Mouse (Mus musculus) embryonic facial prominence, embryonic 12.5 days (tissue): ENCODE data around the gene Plekhg1. TPM values are rescaled to one million over a fixed set of nuclear protein-coding genes. Genes with fewer than 3 reads are reported as not detected.

Experiments
- ATAC-seq: fragments of 200-750 bp; cut with Nextera tagmentation; 2 replicates; pipeline ENCODE4 v1.8.0; 2017; ENCODE audit not compliant: insufficient number of reproducible peaks, insufficient read depth, low FRiP score, low TSS enrichment
- H3K27ac ChIP-seq: fragments of 300-500 bp; sonication (generic); 2 replicates; pipeline ENCODE4 v1.5.1; 2016; ENCODE audit warnings: mild to moderate bottlenecking
- H3K27me3 ChIP-seq: fragments of 300-500 bp; sonication (generic); 2 replicates; pipeline ENCODE4 v1.6.1; 2016; ENCODE audit warnings: mild to moderate bottlenecking, moderate library complexity
- H3K36me3 ChIP-seq: fragments of 300-500 bp; sonication (generic); 2 replicates; pipeline ENCODE4 v1.6.1; 2016; ENCODE audit warnings: mild to moderate bottlenecking
- H3K4me1 ChIP-seq: fragments of 300-500 bp; sonication (generic); 2 replicates; pipeline ENCODE4 v1.6.1; 2016
- H3K4me2 ChIP-seq: fragments of 300-500 bp; sonication (generic); replicated peaks from 2 replicates; pipeline ENCODE4 v1.6.1; 2016; ENCODE audit warnings: mild to moderate bottlenecking, moderate library complexity
- H3K4me3 ChIP-seq: fragments of 300-500 bp; sonication (generic); 2 replicates; pipeline ENCODE4 v1.5.1; 2016; ENCODE audit warnings: mild to moderate bottlenecking
- H3K9ac ChIP-seq: fragments of 300-500 bp; sonication (generic); 2 replicates; pipeline ENCODE4 v1.6.1; 2016; ENCODE audit warnings: mild to moderate bottlenecking, moderate library complexity
- H3K9me3 ChIP-seq: fragments of 300-500 bp; sonication (generic); 2 replicates; pipeline ENCODE4 v1.6.1; 2016; ENCODE audit warnings: mild to moderate bottlenecking, moderate library complexity
- WGBS: fragments of 180-500 bp; shearing (Covaris S2); methylation state at CpG from one replicate; pipeline ENCODE4 v1.1.7; 2016; 5-methylcytosine and 5-hydroxymethylcytosine counted together
- polyA plus RNA-seq: library from polyadenylated mRNA; unstranded; fragments of >200 nt; fragmentation: Nextera tagmentation; extraction: Ambion mirVana; gene quantifications from 2 replicates; pipeline ENCODE4 v1.2.1, GENCODE M21; 2016

The Plekhg1 gene
- polyA plus RNA-seq, 1 experiment from 2014 or later = 19.2 TPM

DNA sequence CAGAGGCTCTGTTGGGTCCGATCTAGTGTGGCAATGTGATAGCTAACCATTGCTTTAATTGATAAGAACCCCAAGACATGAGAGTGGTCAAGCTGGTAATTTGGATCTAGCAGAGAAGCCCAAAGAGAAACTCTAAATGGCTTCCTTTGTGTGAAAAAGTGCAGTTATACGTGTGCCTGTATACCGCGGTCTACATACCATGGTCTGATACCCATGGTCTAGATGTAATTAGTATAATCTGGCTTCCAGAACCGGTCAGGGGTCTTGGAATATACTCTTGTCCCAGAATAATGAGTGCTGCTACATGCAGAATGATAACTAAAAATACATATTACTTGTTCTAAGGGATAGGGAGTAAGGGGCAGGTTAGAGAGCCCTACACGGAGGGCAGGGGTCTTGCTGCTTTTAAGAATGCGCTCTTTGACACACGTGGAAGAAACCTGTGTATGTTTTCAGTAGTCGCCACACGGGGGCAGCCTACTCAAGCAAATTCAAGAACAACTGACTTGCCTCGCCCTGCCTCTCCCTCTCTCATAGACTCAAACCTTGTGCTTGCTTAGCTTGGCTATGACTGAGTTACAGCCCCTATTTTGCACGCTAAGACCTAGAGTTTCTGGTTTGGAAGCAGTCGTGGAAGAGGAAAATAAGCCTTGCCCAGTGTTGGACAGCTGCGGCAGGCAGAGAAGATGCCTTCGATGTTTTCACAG is 256.2 kb downstream of the Plekhg1 start:
- no peaks in the 10 kb centered on the region for H3K27me3 ChIP-seq
- H3K4me3 ChIP-seq = no peak overlapping the region
- H3K4me1 ChIP-seq = no peaks in the 10 kb centered on the region
- no peak overlapping the region for H3K9ac ChIP-seq
- no peak for ATAC-seq
- H3K4me2 ChIP-seq = no peak overlapping the region
- WGBS = 54% methylated on average over 15 of the region's 15 CpGs
- H3K9me3 ChIP-seq = no peaks in the 10 kb centered on the region
- H3K27ac ChIP-seq = no peak overlapping the region
- 0 out of 2 replicates have a peak, but pooled peaks cover 4% of the 10 kb centered on the region for H3K36me3 ChIP-seq

DNA sequence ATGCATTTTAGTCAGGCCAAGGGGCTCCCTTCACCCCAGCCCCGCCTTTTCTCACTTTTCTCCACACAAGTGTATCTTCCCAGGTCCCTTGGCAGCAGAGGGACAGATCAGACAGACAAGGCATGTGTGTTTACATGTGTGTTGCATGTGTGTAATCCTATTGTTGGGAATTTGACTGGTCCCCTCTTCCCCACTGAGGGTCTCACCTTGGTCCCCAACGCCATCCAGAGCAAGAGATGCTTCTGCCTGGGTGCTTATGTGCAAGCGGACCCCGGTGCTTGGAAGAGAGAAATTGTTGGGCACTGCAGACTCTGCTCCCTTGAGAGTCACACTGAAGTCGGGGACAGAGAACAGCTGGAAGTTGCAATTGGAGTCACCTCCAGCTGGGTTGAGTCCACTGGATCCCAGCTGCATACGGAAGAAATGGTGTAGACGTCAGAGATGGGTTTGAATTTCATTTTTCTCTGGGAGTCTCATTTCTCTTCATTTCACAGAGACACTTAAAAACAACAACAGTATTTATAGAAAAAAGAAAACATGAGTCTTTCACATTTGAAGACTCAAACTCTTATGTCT is 257.8 kb downstream of the Plekhg1 start:
- WGBS = 86% methylated on average over 7 of the region's 7 CpGs

DNA sequence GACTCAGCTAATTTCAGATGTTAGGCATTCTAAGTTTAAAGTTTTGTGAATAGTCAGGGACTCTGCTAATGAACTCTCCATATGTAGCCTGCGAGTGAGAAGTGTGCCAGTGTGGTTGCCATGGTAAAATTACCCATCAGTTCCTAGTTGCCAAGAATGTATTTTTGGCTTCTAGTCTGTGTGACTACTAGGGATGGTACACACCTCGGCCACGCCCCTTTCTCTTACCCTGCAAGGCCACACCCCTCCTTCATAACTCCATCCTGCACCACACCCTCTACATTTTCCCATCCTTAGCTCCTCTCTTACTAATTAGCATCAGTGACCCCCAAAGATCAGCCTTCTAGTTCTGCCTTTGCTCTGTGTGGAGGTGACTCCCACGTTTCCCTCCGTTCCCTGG is 262.5 kb downstream of the Plekhg1 start:
- ATAC-seq = no peak
- H3K4me1 ChIP-seq = no peaks in the 10 kb centered on the region
- H3K9ac ChIP-seq = no peak overlapping the region
- WGBS = 81% methylated on average over 5 of the region's 5 CpGs
- no peak overlapping the region for H3K27ac ChIP-seq
- H3K9me3 ChIP-seq = no peaks in the 10 kb centered on the region
- H3K4me3 ChIP-seq = no peak overlapping the region
- no peaks in the 10 kb centered on the region for H3K36me3 ChIP-seq
- H3K27me3 ChIP-seq = no peaks in the 10 kb centered on the region
- H3K4me2 ChIP-seq = no peak overlapping the region

More for the DNA sequence above, 257.8 kb downstream of the Plekhg1 start:
- H3K4me3 ChIP-seq = no peak overlapping the region
- H3K9me3 ChIP-seq = no peaks in the 10 kb centered on the region
- no peaks in the 10 kb centered on the region for H3K36me3 ChIP-seq
- no peak overlapping the region for H3K4me2 ChIP-seq
- H3K4me1 ChIP-seq = no peaks in the 10 kb centered on the region
- ATAC-seq = no peak
- no peaks in the 10 kb centered on the region for H3K27me3 ChIP-seq
- no peak overlapping the region for H3K9ac ChIP-seq
- no peak overlapping the region for H3K27ac ChIP-seq

DNA sequence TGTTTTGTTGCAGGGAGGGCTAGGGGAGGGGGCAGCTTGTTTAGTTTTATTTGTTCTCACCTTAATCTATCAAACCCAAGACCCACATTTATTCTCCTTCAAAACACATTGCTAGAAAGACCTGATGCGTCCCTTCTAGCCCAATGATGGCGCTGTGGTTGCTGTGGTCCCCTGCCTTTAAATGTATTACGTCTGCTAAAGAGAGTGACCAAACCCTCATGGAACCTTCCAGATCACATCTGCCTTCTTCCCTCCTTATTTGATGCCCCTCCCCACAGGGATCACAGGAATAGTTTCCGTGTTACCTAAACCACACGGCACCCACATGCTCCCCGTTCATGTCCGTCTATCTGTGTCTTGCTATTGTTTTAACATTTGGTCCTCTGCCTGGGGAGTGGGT is 265.0 kb downstream of the Plekhg1 start:
- H3K36me3 ChIP-seq = no peaks in the 10 kb centered on the region
- 73% methylated on average over 7 of the region's 7 CpGs for WGBS
- no peak overlapping the region for H3K4me2 ChIP-seq
- no peak overlapping the region for H3K4me3 ChIP-seq
- H3K9ac ChIP-seq = no peak overlapping the region
- no peak overlapping the region for H3K27ac ChIP-seq
- H3K27me3 ChIP-seq = no peaks in the 10 kb centered on the region
- H3K9me3 ChIP-seq = no peaks in the 10 kb centered on the region
- ATAC-seq = no peak
- H3K4me1 ChIP-seq = no peaks in the 10 kb centered on the region

DNA sequence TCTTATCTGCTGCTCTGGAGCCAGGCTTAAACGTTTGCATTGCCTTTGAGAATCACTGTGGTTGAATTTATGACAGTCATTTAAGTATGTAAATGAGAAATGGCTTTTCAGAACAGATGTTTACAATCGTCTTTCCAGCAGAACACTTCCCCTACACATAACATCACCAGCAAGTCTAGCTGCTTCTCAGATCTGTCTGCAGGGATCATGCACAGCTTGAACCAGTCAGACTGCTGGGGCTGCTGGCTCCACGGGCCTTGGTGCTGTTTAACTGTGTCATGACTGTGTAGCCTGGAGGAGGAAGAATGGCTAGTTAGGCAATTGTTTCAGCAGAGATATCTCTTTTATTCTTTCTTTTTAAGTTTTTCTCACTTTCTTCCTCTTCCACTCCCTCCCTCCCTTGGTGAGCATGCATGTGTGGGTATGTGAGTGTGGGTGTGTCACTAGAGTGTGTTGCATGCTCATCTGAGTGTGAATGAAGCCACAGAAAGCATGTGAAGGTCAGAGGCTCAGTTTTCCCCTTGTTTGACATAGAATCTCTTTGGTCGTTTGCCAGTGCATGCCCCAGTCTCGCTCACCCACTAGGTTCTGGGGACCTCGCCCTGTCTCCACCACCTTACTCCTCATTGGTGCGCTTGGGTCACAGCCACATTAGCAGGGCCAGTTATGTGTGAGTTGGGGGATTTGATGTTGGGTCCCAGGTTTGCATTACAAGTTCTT is 266.3 kb downstream of the Plekhg1 start:
- Histone ChIP-seq H3K36me3 (no peaks in the 10 kb centered on the region), H3K27me3 (no peaks in the 10 kb centered on the region), H3K27ac (0 out of 2 replicates have a peak overlapping the region, but pooled peaks have one; percentile 2), H3K9ac (no peak overlapping the region), H3K9me3 (no peaks in the 10 kb centered on the region), H3K4me1 (no peaks in the 10 kb centered on the region), H3K4me2 (no peak overlapping the region), H3K4me3 (no peak overlapping the region)
- WGBS = 54% methylated on average over 7 of the region's 7 CpGs
- no peak for ATAC-seq

Other genes starting within 250 kb of the Plekhg1 start
- 0.15 TPM in 1 of 2 replicates, not detected in the other for gene Iyd, start 200.1 kb upstream of the Plekhg1 start, polyA plus RNA-seq
- 10.2 and 12.3 TPM in 2 replicates for gene Mthfd1l, start 232.8 kb downstream of the Plekhg1 start, polyA plus RNA-seq